Mouse (Mus musculus): ENCODE results near the gene Ifitm3.

Gene Ifitm3

GRCm38 (mm10) chr7:140962733-140963132, 47.8 kb downstream of the Ifitm3 start:
- DNase-seq (ENCODE audit: low read depth in 2 of 2, low spot score in 2 of 2), result no peak

DNA sequence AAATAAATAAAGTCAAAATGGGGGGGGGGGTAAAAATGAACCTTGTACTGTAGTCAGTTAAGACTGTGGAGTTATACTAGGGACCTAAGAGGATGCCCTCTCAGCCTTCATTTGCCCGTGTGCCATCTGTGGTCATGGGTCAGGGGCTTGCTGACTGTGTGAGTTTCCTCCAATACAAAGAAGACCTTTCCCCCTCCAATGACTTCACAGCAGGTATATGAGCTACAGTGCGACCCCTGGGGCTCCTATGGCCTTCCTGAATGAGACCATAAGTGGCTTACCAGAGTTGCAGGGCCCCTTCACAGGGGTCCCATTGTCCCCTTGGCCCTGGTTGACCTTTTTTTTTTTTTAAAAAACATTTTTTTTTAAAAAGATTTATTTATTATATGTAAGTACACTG, 49.2 kb downstream of the Ifitm3 start:
- no peak for DNase-seq (ENCODE audit: low read depth in 2 of 2, low spot score in 2 of 2)

- DNase-seq (ENCODE audit: low read depth in 2 of 2, low spot score in 2 of 2), result no peak
Observed at GRCm38 (mm10) chr7:140960026-140960425, 50.5 kb downstream of the Ifitm3 start.
